Mouse (Mus musculus) brown adipose tissue, adult 24 weeks (tissue): ENCODE measurements around the gene Knstrn. TPM values are rescaled to one million over a fixed set of nuclear protein-coding genes. Genes with fewer than 3 reads are reported as not detected.

ENCODE experiments used
- H3K27ac ChIP-seq: fragments of 200-500 bp; replicated peaks from 2 replicates; pipeline ENCODE4 v1.5.1; 2012; ENCODE audit warnings: low read depth, mild to moderate bottlenecking, low read length
- H3K4me1 ChIP-seq: fragments of 200-500 bp; 2 replicates; pipeline ENCODE4 v1.6.1; 2012; ENCODE audit warnings: low read length, mixed read lengths; ENCODE audit not compliant: control insufficient read depth, insufficient read depth, insufficient read length
- H3K4me3 ChIP-seq: fragments of 200-500 bp; 2 replicates; pipeline ENCODE4 v1.5.1; 2012; ENCODE audit warnings: low read depth, mild to moderate bottlenecking, low read length, moderate library complexity; ENCODE audit not compliant: insufficient read depth
- polyA plus RNA-seq: library from polyadenylated mRNA; stranded (reverse); fragments of >200 nt; gene quantifications from 2 replicates; pipeline ENCODE4 v1.2.4, GENCODE M21; 2012; ENCODE audit not compliant: missing spikeins, insufficient read depth, insufficient read length

Gene Knstrn
- polyA plus RNA-seq, 1 experiment, result 1.5 TPM

DNA sequence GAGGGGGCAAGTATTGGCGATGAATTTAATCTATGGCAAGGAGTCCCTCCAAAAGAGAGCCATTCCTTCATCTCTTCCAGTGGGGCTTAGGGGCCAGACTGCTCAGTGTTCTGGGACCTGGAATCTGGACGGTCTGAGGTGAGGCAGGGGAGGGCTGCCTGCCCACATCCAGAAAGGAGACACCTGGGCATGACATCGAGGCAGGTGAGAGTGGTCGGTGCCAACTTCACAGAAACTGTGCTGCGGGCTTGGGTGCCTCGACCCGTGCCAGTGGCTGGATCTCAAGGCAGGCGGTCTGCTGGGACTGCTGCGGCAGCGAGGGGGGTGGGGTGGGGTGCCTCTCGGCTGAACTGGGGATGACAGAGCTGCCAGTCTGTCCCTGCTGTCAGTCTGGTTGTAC is 84.0 kb downstream of the Knstrn start:
- Histone ChIP-seq H3K4me3 (no peak overlapping the region), H3K27ac (no peak overlapping the region), H3K4me1 (no peaks in the 10 kb centered on the region; the same call in 1 of the 2 replicates)

DNA sequence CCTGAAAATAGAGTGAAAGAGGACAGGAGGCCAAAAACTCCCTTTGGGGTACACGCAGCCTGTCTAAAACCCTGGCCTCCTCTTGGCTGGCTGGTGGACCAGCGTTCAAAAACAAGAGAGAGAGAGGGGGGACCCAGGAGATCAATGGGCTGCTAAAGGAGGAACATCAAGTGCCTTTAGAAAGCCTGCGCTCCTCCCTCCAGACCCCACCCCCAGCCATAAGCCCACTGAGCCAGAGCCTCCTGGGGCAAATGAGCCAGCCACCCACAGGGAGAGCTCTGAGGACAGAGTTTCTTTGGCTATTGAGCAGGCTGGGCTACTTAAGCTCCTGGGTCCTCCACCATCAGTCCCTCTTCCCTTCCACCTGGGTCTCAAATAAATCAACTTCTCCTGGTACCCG is 85.0 kb downstream of the Knstrn start:
- no peaks in the 10 kb centered on the region; the same call in 1 of the 2 replicates for H3K4me1 ChIP-seq
- H3K4me3 ChIP-seq, result no peak overlapping the region

DNA sequence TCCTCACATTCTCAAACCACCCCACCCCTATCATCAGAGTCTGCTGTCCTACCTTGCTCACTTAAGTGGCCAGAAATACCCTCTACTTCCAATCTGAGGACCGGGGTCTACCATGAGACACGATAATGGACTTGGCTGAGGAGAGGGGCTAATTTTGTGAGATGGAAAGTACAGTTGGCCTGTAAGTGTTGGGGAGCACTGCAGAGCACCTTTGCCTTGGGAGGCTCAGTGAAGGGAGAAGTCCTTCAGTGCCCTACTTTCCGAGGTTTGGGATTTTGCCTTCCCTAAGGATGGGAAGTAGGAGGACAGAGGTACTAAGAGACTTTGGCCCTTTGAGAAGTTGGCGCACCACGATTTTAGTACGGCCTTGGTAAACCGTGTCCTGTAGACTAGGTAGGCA is 85.5 kb downstream of the Knstrn start:
- Histone ChIP-seq H3K4me3 (no peak overlapping the region), H3K4me1 (peaks cover 2% of the 10 kb centered on the region), H3K27ac (no peak overlapping the region)

More for the DNA sequence above, 85.0 kb downstream of the Knstrn start:
- H3K27ac ChIP-seq, result no peak overlapping the region

DNA sequence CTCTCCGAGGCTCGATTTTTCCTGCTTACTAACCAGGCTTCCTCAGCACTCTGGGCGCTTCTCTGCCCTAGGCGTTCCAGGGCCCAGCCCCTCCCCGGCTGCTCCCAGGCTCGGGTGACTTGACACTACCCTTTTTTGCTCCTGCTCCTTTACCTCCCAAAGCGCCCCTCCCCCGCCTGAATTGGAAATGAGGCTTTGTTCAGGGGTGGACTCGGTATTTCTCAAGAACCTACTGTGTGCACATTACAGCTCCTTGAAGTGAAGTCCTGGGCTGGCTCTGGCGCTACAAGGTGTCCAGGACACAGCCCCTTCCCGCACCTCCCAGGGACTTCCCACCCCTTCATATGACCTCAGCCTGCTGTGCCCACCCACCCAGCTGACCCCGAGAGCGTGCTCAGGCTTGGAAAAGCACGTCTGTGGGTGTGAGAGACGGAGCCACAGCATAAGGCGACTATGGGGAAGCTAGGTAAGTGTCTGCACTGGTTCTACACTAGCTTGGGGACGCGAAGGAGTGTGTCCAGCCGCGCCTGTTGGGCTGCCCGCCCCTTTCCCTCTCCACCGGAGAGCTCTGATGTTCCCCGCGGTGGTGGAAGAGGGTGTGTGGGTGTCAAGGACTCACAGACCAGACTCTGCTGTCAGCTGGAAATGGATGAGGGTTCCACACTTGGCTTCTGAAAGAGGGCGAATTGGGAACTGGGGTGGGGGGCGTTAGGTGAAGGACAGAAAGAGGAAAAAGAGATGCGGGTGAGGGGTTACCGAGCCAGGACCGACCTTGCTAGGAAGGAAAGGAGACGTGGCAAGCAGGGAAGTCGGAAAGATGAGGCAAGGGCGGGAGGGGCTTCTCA is 86.4 kb downstream of the Knstrn start, which contains the start of gene Bahd1:
Bahd1 (plus strand) TSS at position 397 of the 845 bp plus-strand sequence.
- Histone ChIP-seq H3K27ac (no peak within 1 kb of the TSS), H3K4me1 (peaks cover 2% of the 10 kb centered on the region), H3K4me3 (peak within 1 kb of the TSS; percentile 50)

DNA sequence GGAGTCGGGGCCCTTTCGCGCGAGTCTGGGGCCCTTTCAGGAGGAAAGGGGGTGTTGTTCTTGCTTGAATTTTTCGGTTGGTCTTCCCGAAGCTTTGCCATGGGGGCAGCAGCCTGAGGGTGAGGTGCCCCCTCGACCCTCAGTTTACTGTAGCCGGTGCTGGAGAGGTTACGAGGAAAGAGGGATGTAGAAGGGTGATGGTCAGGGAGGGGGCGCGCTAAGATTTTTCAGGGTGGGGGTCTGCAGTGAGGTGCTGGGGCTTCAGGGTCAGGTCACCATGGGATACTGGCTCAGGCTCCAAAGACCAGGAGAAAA is 87.0 kb downstream of the Knstrn start:
- no peak overlapping the region for H3K27ac ChIP-seq
- peaks cover 2% of the 10 kb centered on the region for H3K4me1 ChIP-seq
- peak overlapping the region; percentile 50 for H3K4me3 ChIP-seq

DNA sequence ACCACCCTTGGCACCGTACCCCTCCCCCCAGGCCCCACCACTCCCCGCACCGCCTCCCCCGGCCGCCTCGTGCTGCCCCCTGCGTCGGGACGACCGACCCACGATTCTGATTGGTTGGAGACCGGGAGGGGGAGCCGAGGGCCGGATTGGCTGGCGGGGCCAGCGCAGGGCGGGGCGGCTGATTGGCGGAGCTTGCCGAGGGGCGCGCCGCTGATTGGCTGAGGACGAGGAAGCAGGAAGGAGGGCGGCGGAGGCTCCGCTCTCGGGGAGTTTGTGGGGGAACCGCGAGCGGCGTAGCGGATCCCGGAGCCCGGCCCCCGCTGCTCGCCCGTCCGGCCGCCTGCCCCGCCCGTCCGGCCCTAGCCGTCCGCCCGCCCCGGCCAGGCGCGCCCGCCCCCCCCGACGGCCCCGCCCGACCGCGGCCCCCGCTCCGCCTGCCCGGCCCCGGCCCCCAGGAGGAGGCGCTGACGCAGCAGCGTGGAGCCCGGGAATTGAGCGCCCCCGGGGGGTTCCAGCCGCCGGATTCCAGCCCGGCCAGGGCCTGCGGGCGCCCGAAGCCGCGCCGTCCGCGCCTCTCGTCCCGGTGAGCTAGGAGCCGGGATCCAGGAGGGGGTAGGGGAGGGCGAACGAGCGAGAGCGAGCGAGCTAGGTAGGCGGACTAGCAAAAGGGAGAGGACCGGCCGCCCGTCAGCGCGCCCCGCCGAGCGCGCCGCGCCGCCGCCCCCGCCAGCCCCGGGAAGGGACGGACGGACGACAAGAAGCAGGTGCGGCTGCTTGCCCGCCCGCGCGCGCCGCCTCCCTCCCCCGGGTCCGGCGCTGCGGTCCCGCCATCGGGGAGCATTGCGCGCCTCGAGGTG is 87.6 kb downstream of the Knstrn start:
- Histone ChIP-seq H3K4me3 (peak overlapping the region; percentile 98), H3K27ac (peak overlapping the region; percentile 57), H3K4me1 (peaks cover 4% of the 10 kb centered on the region)

DNA sequence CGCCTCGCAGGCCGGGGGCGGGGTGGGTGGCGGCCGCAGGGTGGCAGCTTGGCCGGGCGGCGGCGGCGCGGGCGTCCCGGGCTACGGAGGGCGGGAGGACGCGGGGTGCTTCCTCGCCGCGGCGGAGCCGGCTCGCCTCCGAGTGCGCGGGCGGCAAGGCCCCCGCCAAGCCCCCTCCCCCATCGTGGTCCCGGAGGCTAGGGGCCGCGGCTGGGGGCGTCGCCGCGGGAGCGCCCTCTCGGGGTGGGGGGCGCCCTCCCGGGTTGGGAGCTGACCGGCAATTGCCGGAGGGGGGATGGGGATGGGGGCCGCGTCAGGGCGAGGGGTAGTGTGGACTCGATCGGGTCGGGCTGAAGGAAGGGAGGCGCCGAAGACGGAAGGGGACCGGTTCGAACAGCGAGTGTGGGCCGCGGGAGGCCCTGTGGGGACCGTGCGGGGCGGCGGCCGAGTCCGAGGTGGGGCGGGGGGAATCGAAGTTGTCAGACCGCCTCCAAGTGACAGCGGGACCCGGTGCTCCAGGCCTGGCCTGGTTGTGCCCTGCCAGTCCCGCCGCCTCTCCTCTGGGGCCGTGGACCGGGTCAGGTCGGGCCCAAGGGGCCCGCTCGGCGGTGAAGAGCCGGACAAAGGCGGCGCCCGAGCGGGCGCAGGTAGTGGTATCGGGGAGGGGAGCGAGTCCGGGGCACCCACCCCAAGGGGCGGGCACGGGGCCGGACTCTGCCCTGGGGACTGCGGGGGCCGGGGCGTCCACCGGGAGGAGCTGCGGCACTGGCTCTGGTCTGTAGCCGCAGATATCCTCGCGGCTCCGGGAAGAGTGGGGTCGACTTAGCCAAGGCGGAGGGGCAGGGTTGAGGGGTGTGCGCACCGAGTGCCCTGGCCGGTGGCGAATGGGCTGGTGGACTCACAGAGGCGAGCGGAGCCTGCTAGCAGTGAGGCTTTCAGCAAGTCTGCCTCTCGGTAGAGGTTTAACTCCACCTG is 88.5 kb downstream of the Knstrn start:
- no peak overlapping the region for H3K27ac ChIP-seq
- peaks cover 4% of the 10 kb centered on the region for H3K4me1 ChIP-seq
- peak overlapping the region; percentile 98 for H3K4me3 ChIP-seq

DNA sequence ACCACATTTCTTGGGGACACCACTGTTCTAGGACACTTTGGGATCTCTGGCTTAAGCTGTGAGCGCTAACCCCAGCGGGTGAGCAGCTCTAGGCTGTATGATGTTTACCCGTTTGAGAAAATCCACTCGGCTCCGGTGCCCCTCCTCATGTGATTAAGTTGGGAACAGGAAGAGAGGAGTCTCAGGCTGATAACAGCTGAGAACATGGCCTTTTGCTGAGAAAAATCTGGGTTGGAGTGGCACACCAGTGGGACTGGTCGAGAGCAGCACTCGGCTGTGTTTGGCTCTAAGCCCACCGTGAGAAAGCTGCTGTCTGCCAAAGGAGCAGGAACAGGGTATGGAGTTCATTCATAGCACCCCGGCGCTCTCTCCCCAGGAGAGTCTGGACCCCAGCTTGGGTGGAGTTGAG is 89.5 kb downstream of the Knstrn start:
- Histone ChIP-seq H3K4me3 (peak overlapping the region; percentile 98), H3K27ac (no peak overlapping the region), H3K4me1 (peaks cover 4% of the 10 kb centered on the region)

Other genes with a start within 250 kb of the Knstrn start
- 0.52 and 1.2 TPM in 2 replicates for gene Bub1b, start 215.8 kb upstream of the Knstrn start, polyA plus RNA-seq
- gene Pak6, start 150.7 kb upstream of the Knstrn start, polyA plus RNA-seq, result not detected in 2 replicates
- gene Ankrd63, start 110.0 kb upstream of the Knstrn start, polyA plus RNA-seq, result not detected in 2 replicates
- gene Plcb2, start 85.6 kb upstream of the Knstrn start, polyA plus RNA-seq, result 0.67 and 0.71 TPM in 2 replicates
- gene Inafm2, start 68.2 kb upstream of the Knstrn start, polyA plus RNA-seq, result 41.7 and 48.7 TPM in 2 replicates
- 4.0 and 4.8 TPM in 2 replicates for gene Ccdc9b, start 51.3 kb upstream of the Knstrn start, polyA plus RNA-seq
- gene Phgr1, start 41.2 kb upstream of the Knstrn start, polyA plus RNA-seq, result not detected in 2 replicates
- gene Disp2, start 34.3 kb upstream of the Knstrn start, polyA plus RNA-seq, result 0.32 and 0.38 TPM in 2 replicates
- gene Ivd, start 48.0 kb downstream of the Knstrn start, polyA plus RNA-seq, result 134 and 164 TPM in 2 replicates
- gene Bahd1, start 86.4 kb downstream of the Knstrn start, polyA plus RNA-seq, result 3.8 and 4.3 TPM in 2 replicates
- 4.2 and 4.7 TPM in 2 replicates for gene Chst14, start 112.5 kb downstream of the Knstrn start, polyA plus RNA-seq
- gene Ccdc32, start 215.4 kb downstream of the Knstrn start, polyA plus RNA-seq, result 13.3 and 19.1 TPM in 2 replicates
- 1.4 and 2.3 TPM in 2 replicates for gene Rpusd2, start 220.8 kb downstream of the Knstrn start, polyA plus RNA-seq
- gene Knl1, start 233.1 kb downstream of the Knstrn start, polyA plus RNA-seq, result not detected in 2 replicates